Mouse (Mus musculus): Measurements from ENCODE around the gene Scn8a. TPM values are rescaled to one million over a fixed set of nuclear protein-coding genes. Genes with fewer than 3 reads are reported as not detected.

Scn8a gene
- polyA plus RNA-seq, 1 experiment = 89.0 TPM

GRCm38 (mm10) chr15:101066364-101066847 is 196.7 kb downstream of the Scn8a start:
- no peak for DNase-seq (ENCODE audit: extremely low spot score in 1 of 2, low spot score in 1 of 2)

GRCm38 (mm10) chr15:101066920-101067696 is 197.4 kb downstream of the Scn8a start:
- no peak for DNase-seq (ENCODE audit: extremely low spot score in 1 of 2, low spot score in 1 of 2)

- DNase-seq (ENCODE audit: extremely low spot score in 1 of 2, low spot score in 1 of 2) = no peak
These were observed 198.4 kb downstream of the Scn8a start for GRCm38 (mm10) chr15:101068029-101068428.

GRCm38 (mm10) chr15:101068671-101069070 is 199.0 kb downstream of the Scn8a start:
- DNase-seq (ENCODE audit: extremely low spot score in 1 of 2, low spot score in 1 of 2) = no peak

- DNase-seq (ENCODE audit: extremely low spot score in 1 of 2, low spot score in 1 of 2) = no peak
These were observed 200.1 kb downstream of the Scn8a start for GRCm38 (mm10) chr15:101069641-101070190.

- DNase-seq (ENCODE audit: extremely low spot score in 1 of 2, low spot score in 1 of 2) = no peak
These were observed 201.1 kb downstream of the Scn8a start for GRCm38 (mm10) chr15:101070762-101071161.

- no peak for DNase-seq (ENCODE audit: extremely low spot score in 1 of 2, low spot score in 1 of 2)
These were observed 203.1 kb downstream of the Scn8a start for GRCm38 (mm10) chr15:101072736-101073135.

GRCm38 (mm10) chr15:101074067-101074466 is 204.4 kb downstream of the Scn8a start:
- no peak for DNase-seq (ENCODE audit: extremely low spot score in 1 of 2, low spot score in 1 of 2)

GRCm38 (mm10) chr15:101075150-101075549 is 205.5 kb downstream of the Scn8a start:
- DNase-seq (ENCODE audit: extremely low spot score in 1 of 2, low spot score in 1 of 2) = no peak

GRCm38 (mm10) chr15:101075656-101076055 is 206.0 kb downstream of the Scn8a start:
- no peak for DNase-seq (ENCODE audit: extremely low spot score in 1 of 2, low spot score in 1 of 2)

- no peak for DNase-seq (ENCODE audit: extremely low spot score in 1 of 2, low spot score in 1 of 2)
These were observed 206.7 kb downstream of the Scn8a start for GRCm38 (mm10) chr15:101076071-101077000.

GRCm38 (mm10) chr15:101077001-101077812 is 207.5 kb downstream of the Scn8a start:
- DNase-seq (ENCODE audit: extremely low spot score in 1 of 2, low spot score in 1 of 2) = no peak

GRCm38 (mm10) chr15:101077813-101078730 is 208.4 kb downstream of the Scn8a start, which contains the start of gene Fignl2:
Gene Fignl2, minus strand, starts transcription at chr15:101078567.
- DNase-seq (ENCODE audit: extremely low spot score in 1 of 2, low spot score in 1 of 2) = no peak

- DNase-seq (ENCODE audit: extremely low spot score in 1 of 2, low spot score in 1 of 2) = peak; percentile 33 to 46
These were observed 209.1 kb downstream of the Scn8a start for GRCm38 (mm10) chr15:101078731-101079156.

- DNase-seq (ENCODE audit: extremely low spot score in 1 of 2, low spot score in 1 of 2) = no peak
These were observed 210.4 kb downstream of the Scn8a start for GRCm38 (mm10) chr15:101080031-101080520.

- no peak for DNase-seq (ENCODE audit: extremely low spot score in 1 of 2, low spot score in 1 of 2)
These were observed 211.4 kb downstream of the Scn8a start for GRCm38 (mm10) chr15:101081035-101081548.

- DNase-seq (ENCODE audit: extremely low spot score in 1 of 2, low spot score in 1 of 2) = no peak
These were observed 212.6 kb downstream of the Scn8a start for GRCm38 (mm10) chr15:101082236-101082635.

- DNase-seq (ENCODE audit: extremely low spot score in 1 of 2, low spot score in 1 of 2) = no peak
These were observed 214.8 kb downstream of the Scn8a start for GRCm38 (mm10) chr15:101084499-101084898.

- no peak for DNase-seq (ENCODE audit: extremely low spot score in 1 of 2, low spot score in 1 of 2)
These were observed 216.8 kb downstream of the Scn8a start for GRCm38 (mm10) chr15:101086451-101086850.
